Mouse (Mus musculus) urinary bladder, postnatal 10 days (tissue): ENCODE measurements around the gene Borcs6.

Source experiments
- DNase-seq: peaks from one replicate; pipeline ENCODE4 v3.0.0; 2022; ENCODE audit warnings: low spot score

The Borcs6 gene

DNA sequence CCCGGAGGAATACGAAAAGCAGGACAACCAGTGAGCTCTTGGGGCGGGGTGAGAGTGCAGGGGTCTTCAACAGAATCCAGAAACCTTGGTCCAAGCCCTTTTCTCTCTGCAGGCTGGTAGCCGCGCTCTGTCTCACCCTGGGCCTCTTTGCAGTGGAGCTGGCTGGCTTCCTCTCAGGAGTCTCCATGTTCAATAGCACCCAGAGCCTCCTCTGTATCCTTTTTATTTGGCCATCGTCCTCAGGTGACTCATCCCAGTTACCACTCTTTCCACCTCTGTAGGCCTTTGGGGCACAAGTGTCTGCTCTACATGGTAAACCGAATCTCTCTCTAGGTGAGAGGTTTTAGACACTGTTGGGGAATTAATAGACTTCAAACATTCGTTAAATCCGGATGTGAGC, 11.7 kb downstream of the Borcs6 start:
- DNase-seq, result no peak

DNA sequence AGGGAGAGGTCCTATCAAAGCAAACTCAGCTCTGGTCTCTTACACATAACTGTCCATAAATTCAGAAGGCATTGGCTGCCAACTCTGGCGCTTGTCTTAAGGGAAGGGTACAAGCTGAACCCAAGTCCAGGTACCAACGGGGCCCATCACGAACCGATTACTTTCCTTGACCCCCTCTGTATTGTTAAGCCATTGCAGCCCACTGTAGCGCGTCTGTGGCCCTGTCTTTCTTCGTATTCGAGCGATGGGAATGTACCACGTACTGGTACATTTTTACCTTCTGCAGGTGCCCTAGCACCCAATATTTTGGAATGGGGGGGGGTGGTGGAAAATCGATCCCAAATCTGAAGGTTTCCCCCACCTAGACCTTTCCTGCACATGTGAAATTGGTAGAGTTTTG, 12.7 kb downstream of the Borcs6 start:
- no peak for DNase-seq

DNA sequence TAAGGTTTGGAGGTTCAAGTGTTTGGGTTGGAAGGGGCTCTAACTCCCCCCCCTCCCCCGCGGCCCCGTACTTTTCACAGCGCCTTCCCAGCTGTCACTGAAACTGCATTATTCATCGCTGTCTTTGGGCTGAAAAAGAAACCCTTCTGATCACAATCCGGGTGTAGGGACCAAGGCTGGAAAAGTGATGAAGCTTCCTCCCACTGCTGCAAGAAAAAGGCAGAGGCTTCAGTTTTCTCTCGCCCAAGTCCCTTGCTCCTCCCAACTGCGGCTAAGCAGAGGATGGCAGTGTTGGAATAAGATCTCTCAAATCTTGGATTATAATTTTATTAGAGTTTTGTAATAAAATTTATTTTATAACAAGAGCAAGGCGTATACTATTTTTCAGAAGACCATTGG, 13.1 kb downstream of the Borcs6 start:
- DNase-seq, result no peak

DNA sequence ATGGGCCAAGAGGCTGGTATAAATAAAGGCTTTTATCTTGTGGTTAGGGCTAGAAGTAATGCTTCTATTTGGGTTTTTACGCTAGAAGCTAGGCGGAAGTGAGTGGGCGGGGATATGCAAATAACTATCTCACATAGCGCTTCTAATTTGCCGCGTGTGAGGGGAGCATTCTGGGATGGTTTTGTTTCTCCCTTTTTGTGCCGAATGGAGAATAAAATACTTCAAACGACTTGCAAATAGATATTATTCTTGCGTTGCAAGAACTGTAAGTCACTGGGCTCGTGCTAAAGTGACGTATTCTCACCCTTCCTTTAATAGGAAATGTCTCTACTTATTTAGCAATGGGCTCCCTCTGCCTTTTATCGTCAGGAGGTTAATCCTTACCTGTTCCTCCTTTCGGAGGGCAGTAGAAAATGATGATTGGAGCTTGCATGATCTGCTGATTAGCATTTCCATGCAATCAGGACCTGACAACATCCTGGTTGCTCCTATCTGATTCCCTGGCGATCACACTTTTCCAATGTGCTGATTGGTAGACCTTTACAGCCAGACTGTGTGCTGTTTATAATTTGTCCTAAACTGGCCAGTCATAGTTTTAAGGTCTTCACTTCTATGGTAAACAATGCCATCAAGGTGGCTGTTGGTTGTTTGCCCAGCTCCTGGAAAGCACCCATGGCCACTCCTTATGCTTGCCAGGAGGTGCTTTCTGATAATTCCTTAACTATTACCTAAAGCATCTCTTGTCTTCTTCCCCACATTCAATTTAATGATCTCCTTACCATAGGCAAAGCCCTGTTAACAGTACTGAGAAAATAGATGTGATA, 13.8 kb downstream of the Borcs6 start:
- DNase-seq, result no peak

DNA sequence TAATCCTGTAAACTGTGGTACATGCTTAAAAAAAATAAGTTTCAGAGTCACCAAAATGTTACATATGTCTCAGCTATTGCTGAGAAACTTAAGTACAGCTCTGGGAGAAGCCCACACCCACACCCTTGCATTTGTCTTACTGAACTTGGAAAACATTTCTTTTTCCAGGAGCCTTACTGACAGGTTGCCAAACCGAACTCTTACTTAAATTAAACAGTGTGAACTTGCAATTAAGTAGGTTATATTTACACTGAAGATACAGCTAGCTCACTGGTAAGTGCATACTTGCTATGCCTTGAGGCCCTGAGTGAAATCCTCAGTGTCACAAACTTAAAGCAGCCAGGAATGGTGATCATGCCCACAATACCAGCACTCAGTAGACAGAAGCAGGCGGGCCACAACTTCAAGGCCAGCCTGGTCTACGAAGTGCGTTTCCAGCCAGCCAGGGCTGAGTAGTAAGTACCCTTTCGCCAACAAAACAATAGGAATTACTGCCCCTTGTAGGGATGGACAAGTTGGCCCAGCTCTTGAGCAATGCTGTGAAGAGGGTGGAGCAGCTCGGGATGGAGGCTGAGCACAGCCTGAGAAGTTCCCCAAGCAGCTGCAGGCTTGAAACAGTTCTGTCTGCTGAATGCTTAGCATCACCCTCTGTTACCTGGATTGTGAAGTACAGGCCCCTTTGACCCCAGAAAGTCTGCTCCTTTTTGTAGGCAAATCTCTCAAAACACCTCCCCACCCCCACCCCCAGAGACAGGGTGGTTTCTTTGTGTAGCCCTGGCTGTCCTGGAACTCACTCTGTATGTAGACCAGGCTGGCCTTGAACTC, 14.6 kb downstream of the Borcs6 start:
- no peak for DNase-seq

DNA sequence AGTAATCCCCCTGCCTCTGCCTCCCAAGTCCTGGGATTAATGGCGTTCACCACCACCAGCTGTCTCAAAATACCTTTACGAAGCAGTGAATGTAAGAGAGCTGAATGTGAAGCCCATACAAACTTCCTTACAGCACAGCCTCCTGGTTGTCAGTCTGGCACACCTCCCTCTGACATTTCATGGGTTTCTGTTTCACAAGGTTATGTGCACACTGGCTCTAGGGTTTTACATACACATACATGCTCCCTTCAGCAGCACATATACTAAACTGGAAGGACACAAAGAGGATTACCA, 15.2 kb downstream of the Borcs6 start:
- no peak for DNase-seq

DNA sequence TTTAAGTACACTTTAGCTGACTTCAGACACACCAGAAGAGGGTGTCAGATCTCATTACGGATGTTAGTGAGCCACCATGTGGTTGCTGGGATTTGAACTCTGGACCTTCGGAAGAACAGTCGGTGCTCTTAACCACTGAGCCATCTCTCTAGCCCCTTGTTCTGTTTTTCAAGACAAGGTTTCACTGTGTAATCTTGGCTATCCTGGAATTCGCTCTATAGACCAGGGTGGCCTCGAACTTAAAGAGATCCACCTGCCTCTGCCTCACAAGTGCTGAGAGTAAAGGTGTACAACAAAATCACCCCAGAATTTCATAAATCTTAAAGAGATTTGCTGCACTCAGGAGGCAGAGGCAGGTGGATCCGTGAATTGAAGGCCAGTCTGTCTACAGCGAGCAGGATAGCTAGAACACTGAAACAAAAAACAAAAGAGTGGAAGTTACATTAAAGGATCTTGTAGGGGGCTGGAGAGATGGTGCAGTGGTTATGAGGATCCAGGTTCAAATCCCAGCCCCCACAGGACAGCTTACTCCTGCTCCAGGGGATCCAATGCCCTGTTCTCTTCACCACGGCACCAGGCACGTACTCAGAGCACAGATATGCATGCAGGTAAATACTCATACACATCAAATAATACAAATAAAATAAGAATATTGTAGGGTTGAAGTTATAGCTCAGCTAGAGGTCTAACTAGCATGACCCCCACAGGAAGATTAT, 16.4 kb downstream of the Borcs6 start:
- DNase-seq, result no peak

DNA sequence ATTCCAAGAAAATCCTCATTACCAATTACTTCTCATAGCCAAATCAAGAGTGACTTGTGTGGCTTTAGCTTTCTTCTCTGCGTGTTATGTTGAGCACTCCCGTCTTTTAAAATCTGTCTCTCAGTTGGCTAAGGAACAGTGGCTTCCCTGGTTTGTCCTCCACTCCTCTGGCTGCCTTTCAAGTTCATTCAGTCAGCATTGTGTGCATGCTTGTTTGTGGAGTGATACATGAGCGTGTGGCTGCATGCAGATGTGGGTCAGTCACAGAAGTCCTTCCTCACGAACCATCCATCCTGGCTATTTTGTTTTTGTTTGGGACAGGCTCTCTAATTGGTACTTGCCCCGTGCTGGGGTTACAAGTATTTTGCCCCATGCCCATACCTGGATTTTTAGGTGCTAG, 17.1 kb downstream of the Borcs6 start:
- DNase-seq, result no peak

DNA sequence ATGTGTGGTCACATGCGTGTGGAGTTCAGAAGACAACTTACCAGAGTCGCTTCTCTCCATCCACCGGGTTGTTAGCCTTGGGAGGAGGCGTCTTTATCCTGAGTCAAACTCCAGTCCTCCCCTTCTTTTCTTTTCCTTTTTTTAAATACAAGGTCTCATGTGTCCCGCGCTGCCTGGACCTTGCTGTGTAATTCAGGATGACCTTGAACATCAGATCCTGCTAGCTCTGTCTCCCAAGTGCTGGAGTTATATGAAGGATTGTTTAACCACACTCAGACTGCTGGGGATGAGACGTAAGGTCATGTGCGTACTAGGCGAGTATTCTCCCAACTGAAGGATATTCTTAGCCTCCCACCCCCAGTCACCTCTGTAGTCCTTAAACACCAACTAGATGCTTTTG, 17.8 kb downstream of the Borcs6 start:
- DNase-seq, result no peak

DNA sequence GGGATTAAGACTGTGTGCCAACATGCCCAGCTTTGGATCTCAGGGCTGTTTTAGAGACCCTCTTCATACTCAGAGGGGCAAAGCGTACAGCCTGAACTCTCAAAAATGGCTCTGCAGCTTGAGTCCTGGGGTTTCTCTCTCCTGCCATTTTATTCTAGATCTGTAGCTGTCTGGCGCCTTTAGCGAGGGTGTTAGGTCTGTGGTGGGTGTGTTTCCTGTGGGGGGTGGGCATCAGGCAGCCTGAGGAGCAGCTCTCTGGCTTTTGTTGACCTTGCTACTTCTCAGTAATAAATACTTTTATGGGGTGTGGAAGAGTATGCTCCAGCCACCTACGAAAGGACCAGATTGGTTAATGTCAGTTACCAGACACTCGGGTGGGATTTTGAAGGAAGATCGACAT, 18.5 kb downstream of the Borcs6 start:
- DNase-seq, result no peak

DNA sequence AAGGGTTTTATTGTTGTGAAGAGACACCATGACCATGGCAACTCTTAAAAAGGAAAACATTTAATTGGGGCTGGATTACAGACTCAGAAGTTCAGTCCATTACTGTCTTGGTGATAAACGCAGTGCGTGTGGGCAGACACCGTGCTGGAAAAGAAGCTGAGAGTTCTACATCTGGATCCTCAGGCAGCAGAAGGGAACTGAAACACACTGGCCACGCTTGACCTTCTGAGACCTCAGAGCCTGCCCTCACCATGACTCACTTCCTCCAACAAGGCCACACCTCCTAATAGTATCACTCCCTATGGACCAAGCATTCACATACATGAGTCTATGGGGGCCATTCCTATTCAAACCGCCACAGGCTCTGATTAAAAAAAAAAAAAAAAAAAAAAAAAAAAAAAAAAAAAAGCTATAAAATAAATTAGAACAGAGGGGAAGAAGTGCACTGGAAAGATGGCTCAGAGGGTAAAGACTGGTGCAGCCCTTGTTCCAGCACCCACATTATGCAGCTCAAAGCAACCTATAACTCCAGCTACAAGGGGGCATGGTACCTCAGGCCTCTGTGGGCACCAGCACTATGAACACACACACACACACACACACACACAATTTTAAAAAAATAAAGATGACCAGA, 19.4 kb downstream of the Borcs6 start:
- no peak for DNase-seq

DNA sequence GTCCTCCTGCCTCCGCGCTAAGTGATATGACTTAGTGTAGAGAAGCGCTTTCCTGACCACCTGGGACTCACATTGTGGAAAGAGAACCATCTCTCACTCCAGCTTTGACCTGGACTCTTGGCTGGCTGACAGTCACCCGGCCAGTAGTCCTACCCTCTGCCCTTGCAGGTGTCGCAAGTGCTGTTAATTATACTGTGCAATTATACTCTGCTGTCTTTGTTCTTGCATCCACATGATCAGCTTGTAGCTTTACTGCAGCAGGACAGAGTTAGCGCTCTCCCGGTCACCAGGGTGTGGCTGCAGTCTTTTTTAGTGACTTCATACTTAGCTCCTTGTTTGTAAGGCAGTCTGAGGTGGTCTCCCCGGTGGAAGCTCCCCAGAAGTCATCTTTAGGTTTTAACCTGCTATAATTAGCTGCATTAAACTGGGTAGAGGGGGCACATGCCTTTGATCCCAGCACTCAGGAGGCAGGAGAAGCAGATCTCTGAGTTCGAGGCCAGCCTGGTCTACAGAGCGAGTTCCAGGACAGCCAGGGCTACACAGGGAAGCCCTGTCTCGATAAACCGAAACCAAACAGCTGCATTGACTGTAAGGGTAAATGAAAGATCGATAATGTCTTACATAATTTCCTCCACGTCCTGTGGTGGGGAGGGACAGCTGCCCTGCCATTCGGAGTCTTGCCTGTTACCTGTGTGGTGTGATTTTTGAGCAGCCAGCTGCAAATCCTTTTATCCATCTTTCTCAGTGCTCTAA, 20.8 kb downstream of the Borcs6 start:
- DNase-seq, result no peak

DNA sequence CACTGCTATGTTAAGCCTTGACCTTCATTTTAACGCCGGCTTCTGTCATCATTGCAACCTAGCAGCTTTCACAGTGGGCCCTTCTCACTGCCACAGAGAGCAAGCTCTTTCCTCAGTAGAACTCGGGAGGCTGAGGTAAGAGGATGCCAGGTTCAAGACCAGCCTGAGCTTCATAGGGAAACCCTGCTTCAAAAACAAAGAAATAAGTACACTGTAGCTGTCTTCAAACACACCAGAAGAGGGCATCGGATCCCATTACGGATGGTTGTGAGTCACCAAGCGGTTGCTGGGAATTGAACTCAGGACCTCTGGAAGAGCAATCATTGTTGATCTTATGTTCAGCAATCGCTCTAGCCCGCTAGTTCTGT, 21.3 kb downstream of the Borcs6 start:
- DNase-seq, result no peak

DNA sequence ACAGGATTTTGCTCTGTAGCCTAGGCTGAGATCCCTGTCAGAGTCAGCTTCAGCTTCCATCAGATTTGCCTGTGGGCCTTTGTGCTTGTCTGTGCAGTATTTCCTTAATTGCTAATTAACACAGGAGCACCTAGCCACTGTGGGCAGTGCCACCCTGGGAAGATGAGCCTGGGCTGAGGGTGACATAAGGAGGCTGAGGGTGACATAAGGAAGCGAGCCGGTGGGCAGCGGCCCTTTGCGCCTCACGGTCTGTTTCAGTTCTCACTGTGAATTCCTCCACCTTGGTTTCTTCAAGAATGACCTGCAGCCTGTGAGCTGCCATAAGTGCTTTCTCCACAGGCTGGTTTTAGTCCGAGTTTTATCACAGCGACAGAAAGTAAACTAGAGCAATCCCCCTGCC, 22.1 kb downstream of the Borcs6 start:
- DNase-seq, result no peak

DNA sequence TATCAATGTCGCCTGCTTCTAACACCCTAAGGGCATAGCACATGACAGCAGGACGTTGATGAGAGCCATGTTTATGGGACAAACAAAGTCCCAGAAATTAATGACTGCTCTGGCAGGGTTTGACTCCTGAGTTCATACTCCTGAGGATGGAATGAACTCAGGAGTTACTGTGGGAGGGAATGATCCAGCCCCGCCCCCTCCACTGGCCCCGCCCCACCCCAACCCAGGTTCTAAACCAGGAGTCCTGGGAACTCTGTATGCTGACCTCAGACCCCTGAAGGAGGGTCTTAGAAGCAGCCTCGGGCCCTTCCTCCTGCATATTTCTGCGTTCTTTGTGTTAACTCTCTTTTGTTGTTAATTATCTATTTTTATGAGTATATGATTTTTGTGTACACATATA, 26.1 kb downstream of the Borcs6 start:
- no peak for DNase-seq

DNA sequence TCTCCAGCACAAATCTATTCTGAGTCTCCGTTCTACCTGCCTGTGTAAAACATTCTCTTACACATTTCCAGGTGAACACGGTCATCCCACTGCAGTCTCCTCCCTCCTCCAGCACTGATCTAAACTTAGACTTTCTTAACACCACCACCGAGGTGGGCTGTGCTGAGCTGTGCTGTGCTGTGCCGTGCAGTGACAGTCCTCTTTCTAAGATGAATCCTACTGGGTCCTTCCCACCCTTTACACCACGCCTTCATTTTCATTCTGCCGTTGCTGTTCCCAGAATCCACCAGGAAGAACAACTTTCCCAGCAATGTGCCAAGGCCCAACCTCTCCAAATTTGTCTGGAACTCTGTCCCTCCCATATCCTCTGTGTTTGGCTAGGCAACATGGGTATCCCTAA, 26.9 kb downstream of the Borcs6 start:
- DNase-seq, result no peak

DNA sequence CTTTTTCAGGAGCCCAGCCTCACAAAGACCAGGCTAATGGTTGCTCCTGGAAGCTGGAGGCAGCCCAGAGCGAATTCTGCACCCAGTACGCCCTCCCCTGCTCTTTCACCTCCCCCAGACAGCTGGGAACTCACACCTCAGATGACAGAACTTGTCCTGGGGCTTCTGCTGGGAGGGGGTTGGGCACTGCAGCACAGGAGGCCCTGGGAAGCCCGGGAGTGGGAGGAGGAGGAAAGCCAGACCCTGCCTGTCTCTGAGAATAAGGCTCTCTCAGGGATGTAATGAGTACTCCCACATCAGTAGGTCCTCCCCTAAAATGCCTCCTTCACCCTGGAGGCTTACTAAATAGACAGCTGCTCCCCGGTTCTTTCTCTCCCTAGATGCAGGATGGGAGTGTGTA, 27.6 kb downstream of the Borcs6 start:
- DNase-seq, result no peak

DNA sequence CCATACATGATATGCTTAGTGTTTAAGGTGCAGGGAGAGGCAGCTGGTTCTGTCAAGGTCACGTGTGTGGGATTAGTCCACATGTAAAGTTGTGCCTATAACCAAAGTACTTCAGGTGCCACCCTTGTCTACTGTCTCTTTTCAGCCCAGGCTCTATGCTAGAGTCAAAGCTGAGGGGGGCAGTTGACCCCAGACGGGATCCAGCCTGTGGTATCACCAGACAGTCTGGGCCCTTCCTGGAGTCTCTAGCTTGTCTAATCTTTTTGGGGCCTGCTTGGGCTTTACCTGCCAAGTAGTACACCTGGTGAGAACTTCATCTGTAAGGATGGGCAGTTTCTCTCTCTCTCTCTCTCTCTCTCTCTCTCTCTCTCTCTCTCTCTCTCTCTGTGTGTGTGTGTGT, 28.1 kb downstream of the Borcs6 start:
- no peak for DNase-seq

DNA sequence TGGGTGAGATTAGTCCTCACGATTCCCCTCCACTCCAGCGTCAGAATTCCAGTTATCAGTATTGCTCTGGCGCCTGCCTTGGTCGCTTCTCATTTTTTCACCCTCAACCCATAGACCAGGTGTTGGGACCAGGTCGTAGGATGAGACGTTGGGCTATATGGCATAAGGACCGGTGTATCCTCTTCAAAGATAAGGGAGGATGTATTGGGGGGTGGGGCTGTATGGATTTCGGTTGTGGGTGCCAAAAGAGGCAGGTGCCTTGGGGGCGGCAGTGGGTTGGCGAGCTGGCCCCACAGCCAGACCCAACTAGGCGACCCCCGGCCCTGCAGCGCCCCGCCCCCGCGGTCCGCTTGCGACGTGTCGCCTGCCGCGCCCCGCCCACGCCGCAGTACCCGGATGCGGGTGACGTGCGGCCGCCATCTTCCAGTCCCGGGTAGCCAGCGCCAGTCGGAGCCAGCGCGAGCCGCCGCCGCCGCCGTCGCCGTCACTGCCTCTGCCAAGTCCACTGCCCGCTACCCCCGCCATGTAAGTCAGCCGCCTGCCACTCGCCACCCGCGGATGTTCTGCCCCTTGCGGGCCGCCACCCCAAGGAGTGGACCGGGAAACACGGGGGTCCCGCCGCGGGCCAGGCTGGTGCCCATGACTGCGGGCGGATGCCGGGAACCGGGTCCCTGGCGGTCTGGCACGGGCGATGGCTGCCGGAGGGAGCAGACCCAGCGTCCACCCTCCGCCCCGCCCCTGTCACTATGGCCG, 28.8 kb downstream of the Borcs6 start, which contains the start of gene Vamp2:
Gene Vamp2, plus strand, starts transcription at position 388 of the 753 bp plus-strand sequence.
- peak; percentile 59 for DNase-seq

DNA sequence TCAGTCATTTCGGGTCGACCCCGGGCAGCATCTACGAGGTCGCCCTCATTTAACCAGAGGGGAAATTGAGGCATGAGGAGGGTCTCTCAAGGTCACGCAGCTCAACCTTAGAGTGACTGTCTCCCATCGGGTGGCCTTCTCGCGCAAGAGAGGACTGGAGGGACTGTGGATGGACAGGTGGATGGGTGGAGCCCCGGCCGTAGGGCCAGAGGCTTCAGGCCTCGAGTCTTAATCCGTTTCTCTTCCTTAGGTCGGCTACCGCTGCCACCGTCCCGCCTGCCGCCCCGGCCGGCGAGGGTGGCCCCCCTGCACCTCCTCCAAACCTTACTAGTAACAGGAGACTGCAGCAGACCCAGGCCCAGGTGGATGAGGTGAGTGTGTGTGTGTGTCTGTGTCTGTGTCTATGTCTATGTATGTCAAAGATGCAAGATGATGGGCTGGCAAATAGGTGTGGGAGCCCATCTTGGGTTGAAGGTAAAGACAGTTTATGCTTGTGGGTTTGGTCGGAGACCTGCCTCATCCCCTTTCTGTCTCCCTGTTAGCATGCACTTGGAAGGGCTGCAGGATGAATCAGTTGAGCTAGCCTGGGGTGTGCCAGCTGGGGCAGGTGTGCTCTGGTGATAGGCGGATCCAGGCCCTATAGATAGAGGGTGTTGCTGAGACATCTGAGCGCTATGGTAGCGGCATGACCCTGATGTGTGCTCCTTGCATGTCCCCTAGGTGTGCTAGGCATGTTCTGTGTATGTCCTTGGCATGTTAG, 29.5 kb downstream of the Borcs6 start:
- no peak for DNase-seq
